Mouse (Mus musculus): ENCODE measurements at regions not wholly inside any gene's neighbourhood (a gene's known extent, or its start where the extent isn't known, plus 50 kb on each side); places are given as distances from the start of the nearest gene placed in this dataset.

GRCm38 (mm10) chr6:51118833-51119535, 313.5 kb upstream of the Nfe2l3 start:
- DNase-seq, result no peak

- peak; percentile 8 for DNase-seq
Observed at GRCm38 (mm10) chr6:51119691-51120302, 312.7 kb upstream of the Nfe2l3 start.

- DNase-seq, result no peak
Observed at GRCm38 (mm10) chr6:51122941-51123340, 309.5 kb upstream of the Nfe2l3 start.

- DNase-seq, result no peak
Observed at GRCm38 (mm10) chr6:51127851-51128250, 304.6 kb upstream of the Nfe2l3 start.

GRCm38 (mm10) chr6:51129096-51129495, 303.4 kb upstream of the Nfe2l3 start:
- DNase-seq, result no peak

- DNase-seq, result peak; percentile 36
Observed at GRCm38 (mm10) chr6:51129591-51129990, 302.9 kb upstream of the Nfe2l3 start.

- DNase-seq, result no peak
Observed at GRCm38 (mm10) chr6:51144762-51145161, 287.7 kb upstream of the Nfe2l3 start.

- DNase-seq, result no peak
Observed at GRCm38 (mm10) chr6:51145863-51146262, 286.6 kb upstream of the Nfe2l3 start.

- DNase-seq, result no peak
Observed at GRCm38 (mm10) chr6:51148821-51149220, 283.6 kb upstream of the Nfe2l3 start.

- DNase-seq, result no peak
Observed at GRCm38 (mm10) chr6:51150066-51150465, 282.4 kb upstream of the Nfe2l3 start.

- DNase-seq, result no peak
Observed at GRCm38 (mm10) chr6:51150486-51150885, 282.0 kb upstream of the Nfe2l3 start.

GRCm38 (mm10) chr6:51150916-51151315, 281.6 kb upstream of the Nfe2l3 start:
- DNase-seq, result no peak

- DNase-seq, result no peak
Observed at GRCm38 (mm10) chr6:51156836-51157370, 275.6 kb upstream of the Nfe2l3 start.

GRCm38 (mm10) chr6:51161149-51161548, 271.3 kb upstream of the Nfe2l3 start:
- no peak for DNase-seq

GRCm38 (mm10) chr6:51162208-51163082, 270.0 kb upstream of the Nfe2l3 start:
- no peak for DNase-seq

GRCm38 (mm10) chr6:51163266-51163665, 269.2 kb upstream of the Nfe2l3 start:
- DNase-seq, result no peak

- no peak for DNase-seq
Observed at GRCm38 (mm10) chr6:51163882-51164281, 268.6 kb upstream of the Nfe2l3 start.

GRCm38 (mm10) chr6:51167028-51167427, 265.4 kb upstream of the Nfe2l3 start:
- no peak for DNase-seq

- peak; percentile 38 for DNase-seq
Observed at GRCm38 (mm10) chr6:51168048-51168447, 264.4 kb upstream of the Nfe2l3 start.

GRCm38 (mm10) chr6:51168775-51169695, 263.4 kb upstream of the Nfe2l3 start:
- DNase-seq, result no peak

- DNase-seq, result no peak
Observed at GRCm38 (mm10) chr6:51169971-51170411, 262.5 kb upstream of the Nfe2l3 start.

GRCm38 (mm10) chr6:51170414-51170813, 262.1 kb upstream of the Nfe2l3 start:
- DNase-seq, result peak; percentile 37
